Comparison of ENCODE assay signal across 1 mouse cellular context in genomic region chr8:11557768-11558629, GRCm38 (mm10).
TF ChIP-seq lines count a peak whose summit lies in the region.

No protein-coding gene starts in this region.

TF ChIP-seq in MEL, 35 proteins besides CTCF, POLR2A, EP300 and RAD21 (continued from another document):
- TF ChIP-seq MAX (IDR thresholded peaks at IDR 0.05; ENCODE audit: low read length): no peak
- TF ChIP-seq ZNF384 (IDR thresholded peaks at IDR 0.05; ENCODE audit: low read depth, low read length): peak; percentile 99
